Mouse (Mus musculus) lung, adult 2 months (tissue): Measurements from ENCODE around the gene Esrp2.
A peak's percentile ranks its signal among the peaks of the same experiment; 100 is the strongest.

Experiments used
- CTCF ChIP-seq: fragments of 200-500 bp; IDR thresholded peaks from 2 replicates; pipeline ENCODE4 v1.5.1; 2011; ENCODE audit warnings: mild to moderate bottlenecking, low read length, control low read depth; ENCODE audit not compliant: insufficient read depth
- POLR2A ChIP-seq: fragments of 200-500 bp; IDR thresholded peaks from 2 replicates; pipeline ENCODE4 v1.6.1; 2011; ENCODE audit warnings: low read depth, mild to moderate bottlenecking, control low read depth, low read length, borderline replicate concordance; ENCODE audit errors: extremely low read depth

DNA sequence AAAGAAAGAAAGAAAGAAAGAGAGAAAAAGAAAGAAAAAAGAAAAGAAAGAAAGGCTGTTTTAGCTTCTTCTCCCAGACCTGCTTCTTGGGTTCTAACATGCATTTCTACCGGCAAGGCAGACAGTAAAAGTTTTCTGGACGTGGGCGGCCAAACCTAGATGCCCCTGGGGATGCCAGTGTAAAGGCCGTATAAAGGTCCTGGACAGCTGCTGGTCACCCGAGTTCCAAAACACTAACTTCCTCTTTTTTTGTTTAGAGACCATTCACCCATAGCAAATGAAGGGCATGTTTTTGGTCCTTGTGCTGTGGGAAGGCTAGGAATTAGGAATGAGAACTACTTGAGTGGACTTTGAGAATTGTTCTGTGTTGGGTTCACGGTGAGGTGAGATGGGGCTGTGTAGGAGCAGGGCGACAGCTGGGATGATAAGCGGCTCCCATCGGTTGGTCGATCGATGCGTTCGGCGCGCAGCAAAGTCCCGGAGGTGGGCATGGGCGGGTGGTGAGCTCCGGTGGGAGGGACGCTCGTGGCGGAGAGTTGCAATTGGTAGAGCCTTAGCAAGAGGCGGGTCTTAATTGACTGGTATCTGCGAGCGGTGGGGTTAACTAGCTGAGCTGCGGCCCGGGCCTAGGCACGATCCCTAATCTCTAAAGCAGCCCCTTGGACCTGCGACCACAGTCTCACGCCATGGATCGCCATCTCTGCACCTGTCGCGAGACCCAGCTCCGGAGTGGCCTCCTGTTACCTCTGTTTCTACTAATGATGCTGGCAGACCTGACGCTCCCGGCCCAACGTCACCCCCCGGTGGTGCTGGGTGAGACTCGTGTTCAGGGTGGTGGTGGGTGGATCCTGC is 13.3 kb upstream of the Esrp2 start, which contains the start of gene Pla2g15:
- peak; percentile 79; the same call in 1 of the 2 replicates for TF ChIP-seq POLR2A
- no peak for TF ChIP-seq CTCF
